ENCODE assay signal across 9 mouse cellular contexts in genomic region chr17:42658634-42659422, GRCm38 (mm10). TPM values are rescaled to one million over a fixed set of nuclear protein-coding genes. Genes with fewer than 3 reads are reported as not detected.
DNase-seq lines count a peak whose midpoint lies in the region; ATAC-seq lines count a peak whose summit lies in the region.
"Had no signal": no experiment of that assay in that cellular context is flagged by ENCODE, and none has a peak within 500 bp of the region (broad histone marks: within the 10 kb centered on the region; RNA-seq: fewer than 3 reads in every experiment).

No protein-coding gene starts in this region.

- no peaks in the 10 kb centered on the region for H3K9me3 ChIP-seq in liver, embryonic 12.5 days (replicated peaks)
- H3K9me3 ChIP-seq in forebrain, embryonic 14.5 days (replicated peaks; ENCODE audit: control insufficient read depth, low read length): no peaks in the 10 kb centered on the region
- H3K9me3 ChIP-seq in intestine, embryonic 14.5 days (ENCODE audit: control insufficient read depth, low read length): no peaks in the 10 kb centered on the region
- H3K9me3 ChIP-seq in limb, embryonic 12.5 days: no peaks in the 10 kb centered on the region

- H3K4me1 ChIP-seq in liver, embryonic 12.5 days: no peaks in the 10 kb centered on the region
- no peaks in the 10 kb centered on the region for H3K4me1 ChIP-seq in forebrain, embryonic 14.5 days (ENCODE audit: control insufficient read depth, insufficient read depth, low read length)
- H3K4me1 ChIP-seq in intestine, embryonic 14.5 days (replicated peaks; ENCODE audit: control insufficient read depth, insufficient read depth, low read length): no peaks in the 10 kb centered on the region
- no peaks in the 10 kb centered on the region for H3K4me1 ChIP-seq in limb, embryonic 12.5 days (replicated peaks)

- WGBS in liver, embryonic 12.5 days (ENCODE audit: insufficient replicate concordance): 21% methylated on average over 14 of the region's 14 CpGs
- WGBS in forebrain, embryonic 14.5 days: 20% methylated on average over 14 of the region's 14 CpGs
- WGBS in intestine, embryonic 14.5 days: 23% methylated on average over 14 of the region's 14 CpGs
- 23% methylated on average over 14 of the region's 14 CpGs for WGBS in limb, embryonic 12.5 days

- H3K36me3 ChIP-seq in liver, embryonic 12.5 days: no peaks in the 10 kb centered on the region
- no peaks in the 10 kb centered on the region for H3K36me3 ChIP-seq in forebrain, embryonic 14.5 days (ENCODE audit: control insufficient read depth, insufficient read depth, low read length)
- no peaks in the 10 kb centered on the region for H3K36me3 ChIP-seq in intestine, embryonic 14.5 days (ENCODE audit: control insufficient read depth, insufficient read depth, low read length)
- H3K36me3 ChIP-seq in limb, embryonic 12.5 days: no peaks in the 10 kb centered on the region

- ATAC-seq in liver, embryonic 12.5 days: no peak
- ATAC-seq in forebrain, embryonic 14.5 days: peak; percentile 92
- ATAC-seq in intestine, embryonic 14.5 days (replicated peaks; ENCODE audit: low FRiP score, low TSS enrichment, low read depth): 0 out of 2 replicates have a peak, but pooled peaks have one; percentile 62
- peak; percentile 56; the same call in 1 of the 2 replicates for ATAC-seq in limb, embryonic 12.5 days (ENCODE audit: insufficient number of reproducible peaks, insufficient read depth, low FRiP score, low TSS enrichment, low read depth)

- no peak overlapping the region for H3K4me3 ChIP-seq in liver, embryonic 12.5 days
- H3K4me3 ChIP-seq in forebrain, embryonic 14.5 days (ENCODE audit: low read depth, low read length): no peak overlapping the region
- no peak overlapping the region for H3K4me3 ChIP-seq in intestine, embryonic 14.5 days (ENCODE audit: low read depth, low read length)
- no peak overlapping the region for H3K4me3 ChIP-seq in limb, embryonic 12.5 days (replicated peaks)
- H3K4me3 ChIP-seq: erythroblast, embryonic 14.5 days had no signal

- no peaks in the 10 kb centered on the region for H3K27me3 ChIP-seq in liver, embryonic 12.5 days (replicated peaks)
- H3K27me3 ChIP-seq in forebrain, embryonic 14.5 days (replicated peaks; ENCODE audit: control insufficient read depth, insufficient read depth, low read length): no peaks in the 10 kb centered on the region
- H3K27me3 ChIP-seq in intestine, embryonic 14.5 days (replicated peaks; ENCODE audit: control insufficient read depth, insufficient read depth, low read length): no peaks in the 10 kb centered on the region
- H3K27me3 ChIP-seq in limb, embryonic 12.5 days: no peaks in the 10 kb centered on the region

- H3K27ac ChIP-seq in liver, embryonic 12.5 days: no peak overlapping the region
- no peak overlapping the region for H3K27ac ChIP-seq in forebrain, embryonic 14.5 days (ENCODE audit: low read depth, low read length)
- H3K27ac ChIP-seq in intestine, embryonic 14.5 days (ENCODE audit: low read depth): no peak overlapping the region
- no peak overlapping the region for H3K27ac ChIP-seq in limb, embryonic 12.5 days

- DNase-seq in liver: peak; percentile 56
- peak; percentile 1 for DNase-seq in c-Kit-negative CD71-positive TER-119-positive erythroid progenitor cells, embryonic 14.5 days (ENCODE audit: low read depth, low spot score)
- DNase-seq in forebrain, embryonic 14.5 days (ENCODE audit: low spot score): peak; percentile 77
- peak; percentile 74 for DNase-seq in intestine, embryonic 14.5 days (ENCODE audit: low spot score)
- DNase-seq in neural tube, embryonic 10.5 days (ENCODE audit: extremely low spot score, low spot score): peak; percentile 63
- DNase-seq in thymus, postnatal 25 days: peak; percentile 21

- H3K9ac ChIP-seq in liver, embryonic 12.5 days: no peak overlapping the region
- no peak overlapping the region for H3K9ac ChIP-seq in forebrain, embryonic 14.5 days (ENCODE audit: low read length)
- no peak overlapping the region for H3K9ac ChIP-seq in intestine, embryonic 14.5 days (ENCODE audit: low read length)
- no peak overlapping the region for H3K9ac ChIP-seq in limb, embryonic 12.5 days (replicated peaks)

- no peak overlapping the region for H3K4me2 ChIP-seq in liver, embryonic 12.5 days
- H3K4me2 ChIP-seq in forebrain, embryonic 14.5 days (ENCODE audit: low read length): 0 out of 2 replicates have a peak overlapping the region, but pooled peaks have one; percentile 24
- H3K4me2 ChIP-seq in intestine, embryonic 14.5 days (ENCODE audit: low read length): no peak overlapping the region
- peak overlapping the region; percentile 39; the same call in 1 of the 2 replicates for H3K4me2 ChIP-seq in limb, embryonic 12.5 days

RNA-seq across cellular contexts. Expression of gene Adgrf4, which starts 33.3 kb away (rescaled TPM):
- polyA plus RNA-seq in liver, embryonic 12.5 days (2016; fragmentation: Nextera tagmentation; extraction: Ambion mirVana): not detected in 2 replicates
- 0.11 and 0.17 TPM in 2 replicates for polyA plus RNA-seq in forebrain, embryonic 14.5 days (2014; fragmentation: Nextera tagmentation; extraction: Ambion mirVana)
- 0.22 TPM in 1 of 2 replicates, not detected in the other for polyA plus RNA-seq in intestine, embryonic 14.5 days (2014; fragmentation: Nextera tagmentation; extraction: Ambion mirVana)
- 0.06 and 0.11 TPM in 2 replicates for polyA plus RNA-seq in limb, embryonic 12.5 days (2016; fragmentation: Nextera tagmentation; extraction: Ambion mirVana)
- polyA plus RNA-seq: erythroblast, embryonic 14.5 days had no signal

RNA-seq across cellular contexts. Expression of gene Opn5, which starts 47.6 kb away (rescaled TPM):
- polyA plus RNA-seq in liver, embryonic 12.5 days (2016; fragmentation: Nextera tagmentation; extraction: Ambion mirVana): not detected in 2 replicates
- polyA plus RNA-seq in forebrain, embryonic 14.5 days (2014; fragmentation: Nextera tagmentation; extraction: Ambion mirVana): not detected in 2 replicates
- polyA plus RNA-seq in intestine, embryonic 14.5 days (2014; fragmentation: Nextera tagmentation; extraction: Ambion mirVana): not detected in 2 replicates
- polyA plus RNA-seq in limb, embryonic 12.5 days (2016; fragmentation: Nextera tagmentation; extraction: Ambion mirVana): not detected in 2 replicates
- polyA plus RNA-seq: erythroblast, embryonic 14.5 days had no signal

Comparison
In these comparisons a context has a peak if more than half of its experiments do, and no peak if none do; other contexts are left out.
1. DNase-seq: peak in every context shown above with its lines; median percentile 77 in forebrain, embryonic 14.5 days; 74 in intestine, embryonic 14.5 days; 63 in neural tube, embryonic 10.5 days; 56 in liver; 21 in thymus, postnatal 25 days; 1 in c-Kit-negative CD71-positive TER-119-positive erythroid progenitor cells, embryonic 14.5 days.
2. H3K4me2 ChIP-seq: peak in forebrain, embryonic 14.5 days (single experiment) and limb, embryonic 12.5 days (single experiment); none in liver, embryonic 12.5 days (single experiment) and intestine, embryonic 14.5 days (single experiment).